Mouse (Mus musculus) mouse trophoblast stem cell (cell line): ENCODE data around the gene Tmem269.

Experiments
- in situ Hi-C, 2 experiments: fragments of 300-500 bp; cut with MseI, MboI; formaldehyde crosslinking; loops; 2 replicates in 1 of 2; 3 replicates in 1 of 2; pipeline ENCODE4 v1.15.1; 2025

Tmem269 gene

GRCm38 (mm10) chr4:119183525-119183924, 34.5 kb downstream of the Tmem269 start:
- in situ Hi-C loops, result no loop called here

- in situ Hi-C loops, result no loop called here
These were observed 36.6 kb downstream of the Tmem269 start for GRCm38 (mm10) chr4:119181456-119181855.

GRCm38 (mm10) chr4:119180133-119180707, 37.8 kb downstream of the Tmem269 start:
- in situ Hi-C loops, result no loop called here

GRCm38 (mm10) chr4:119178331-119178730, 39.7 kb downstream of the Tmem269 start:
- in situ Hi-C loops, result no loop called here

- in situ Hi-C loops, result no loop called here
These were observed 40.3 kb downstream of the Tmem269 start for GRCm38 (mm10) chr4:119177702-119178101.

- in situ Hi-C loops, result loop anchor here (25.0 kb wide), 1 partner anchor 537 kb away; no protein-coding TSS in a partner anchor
These were observed 44.1 kb downstream of the Tmem269 start, which contains the start of gene Zfp691 for GRCm38 (mm10) chr4:119173851-119174453. TSS of gene Zfp691 (minus strand) at chr4:119174195.

GRCm38 (mm10) chr4:119172919-119173650, 44.9 kb downstream of the Tmem269 start:
- in situ Hi-C loops, result loop anchor here (25.0 kb wide), 1 partner anchor 536 kb away; no protein-coding TSS in a partner anchor

- in situ Hi-C loops, result loop anchor here (5.0 to 25.0 kb wide), 3 partner anchors 173 to 530 kb away; no protein-coding TSS in a partner anchor
These were observed 50.4 kb downstream of the Tmem269 start for GRCm38 (mm10) chr4:119167663-119168062.

GRCm38 (mm10) chr4:119167068-119167467, 50.9 kb downstream of the Tmem269 start:
- in situ Hi-C loops, result loop anchor here (5.0 to 25.0 kb wide), 3 partner anchors 172 to 530 kb away; no protein-coding TSS in a partner anchor

- in situ Hi-C loops, result loop anchor here (5.0 to 25.0 kb wide), 3 partner anchors 171 to 529 kb away; no protein-coding TSS in a partner anchor
These were observed 52.1 kb downstream of the Tmem269 start for GRCm38 (mm10) chr4:119165916-119166315.

GRCm38 (mm10) chr4:119162990-119163389, 55.0 kb downstream of the Tmem269 start:
- in situ Hi-C loops, result loop anchor here (10.0 to 25.0 kb wide), 2 partner anchors 168 to 526 kb away; no protein-coding TSS in a partner anchor

- in situ Hi-C loops, result loop anchor here (10.0 to 25.0 kb wide), 2 partner anchors 167 to 524 kb away; no protein-coding TSS in a partner anchor
These were observed 56.7 kb downstream of the Tmem269 start for GRCm38 (mm10) chr4:119161358-119161757.

GRCm38 (mm10) chr4:119157891-119158290, 60.1 kb downstream of the Tmem269 start:
- in situ Hi-C loops, result loop anchor here (25.0 kb wide), 1 partner anchor 521 kb away; no protein-coding TSS in a partner anchor

- in situ Hi-C loops, result loop anchor here (25.0 kb wide), 1 partner anchor 520 kb away; no protein-coding TSS in a partner anchor
These were observed 60.8 kb downstream of the Tmem269 start for GRCm38 (mm10) chr4:119157186-119157585.
